Mouse (Mus musculus): ENCODE results near the gene Cgref1. TPM values are rescaled to one million over a fixed set of nuclear protein-coding genes. Genes with fewer than 3 reads are reported as not detected.

The Cgref1 gene
- polyA plus RNA-seq, 2 experiments: 4.2 to 5.4 TPM

GRCm38 (mm10) chr5:30919831-30920614, 25.4 kb downstream of the Cgref1 start:
- H3K9ac ChIP-seq (replicated peaks): no peak overlapping the region

GRCm38 (mm10) chr5:30918691-30919090, 26.7 kb downstream of the Cgref1 start:
- Histone ChIP-seq H3K9ac (replicated peaks) (no peak overlapping the region), H3K9me3 (ENCODE audit: control insufficient read depth, low read length) (no peaks in the 10 kb centered on the region), H3K36me3 (replicated peaks; ENCODE audit: control insufficient read depth, insufficient read depth, low read depth) (no peaks in the 10 kb centered on the region), H3K4me2 (ENCODE audit: low read depth) (no peak overlapping the region), H3K4me1 (replicated peaks; ENCODE audit: control insufficient read depth in 2 of 2, insufficient read depth in 2 of 2, low read length in 1 of 2) (peaks cover 21 to 45% of the 10 kb centered on the region in 2 experiments), H3K4me3 (ENCODE audit: insufficient read depth in 1 of 2, low read depth in 2 of 2, low read length in 2 of 2) (no peak overlapping the region), H3K27me3 (ENCODE audit: control insufficient read depth, insufficient read depth, low read length) (no peaks in the 10 kb centered on the region), H3K27ac (no peak overlapping the region)
- TF ChIP-seq CTCF (IDR thresholded peaks at IDR 0.05; ENCODE audit: low read depth) (no peak), EP300 (IDR thresholded peaks at IDR 0.05; ENCODE audit: low read depth) (no peak)
- no peak for DNase-seq (ENCODE audit: low read depth in 3 of 3, low spot score in 3 of 3)
- WGBS (ENCODE audit: insufficient replicate concordance): 75% methylated on average over 8 of the region's 8 CpGs
- no peak for ATAC-seq (ENCODE audit: insufficient read depth)

More at GRCm38 (mm10) chr5:30919831-30920614, 25.4 kb downstream of the Cgref1 start:
- 73% methylated on average over 11 of the region's 11 CpGs for WGBS (ENCODE audit: insufficient replicate concordance)
- H3K27me3 ChIP-seq (ENCODE audit: control insufficient read depth, insufficient read depth, low read length): no peaks in the 10 kb centered on the region
- no peaks in the 10 kb centered on the region for H3K9me3 ChIP-seq (ENCODE audit: control insufficient read depth, low read length)
- H3K4me3 ChIP-seq (ENCODE audit: insufficient read depth in 1 of 2, low read depth in 2 of 2, low read length in 2 of 2): no peak overlapping the region
- no peak for ATAC-seq (ENCODE audit: insufficient read depth)
- no peaks in the 10 kb centered on the region for H3K36me3 ChIP-seq (replicated peaks; ENCODE audit: control insufficient read depth, insufficient read depth, low read depth)
- peaks cover 16 to 37% of the 10 kb centered on the region in 2 experiments for H3K4me1 ChIP-seq (replicated peaks; ENCODE audit: control insufficient read depth in 2 of 2, insufficient read depth in 2 of 2, low read length in 1 of 2)
- DNase-seq (ENCODE audit: low read depth in 3 of 3, low spot score in 3 of 3): no peak
- no peak overlapping the region for H3K4me2 ChIP-seq (ENCODE audit: low read depth)
- TF ChIP-seq CTCF (IDR thresholded peaks at IDR 0.05; ENCODE audit: low read depth): no peak
- no peak for TF ChIP-seq EP300 (IDR thresholded peaks at IDR 0.05; ENCODE audit: low read depth)
- no peak overlapping the region for H3K27ac ChIP-seq

GRCm38 (mm10) chr5:30917891-30918670, 27.3 kb downstream of the Cgref1 start:
- Histone ChIP-seq H3K4me3 (ENCODE audit: insufficient read depth in 1 of 2, low read depth in 2 of 2, low read length in 2 of 2) (no peak overlapping the region), H3K36me3 (replicated peaks; ENCODE audit: control insufficient read depth, insufficient read depth, low read depth) (no peaks in the 10 kb centered on the region), H3K4me2 (ENCODE audit: low read depth) (no peak overlapping the region), H3K9me3 (ENCODE audit: control insufficient read depth, low read length) (no peaks in the 10 kb centered on the region), H3K27ac (no peak overlapping the region), H3K4me1 (replicated peaks; ENCODE audit: control insufficient read depth in 2 of 2, insufficient read depth in 2 of 2, low read length in 1 of 2) (peaks cover 21 to 44% of the 10 kb centered on the region in 2 experiments), H3K9ac (replicated peaks) (no peak overlapping the region), H3K27me3 (ENCODE audit: control insufficient read depth, insufficient read depth, low read length) (no peaks in the 10 kb centered on the region)
- no peak for ATAC-seq (ENCODE audit: insufficient read depth)
- TF ChIP-seq EP300 (IDR thresholded peaks at IDR 0.05; ENCODE audit: low read depth) (no peak), CTCF (IDR thresholded peaks at IDR 0.05; ENCODE audit: low read depth) (no peak)
- no peak for DNase-seq (ENCODE audit: low read depth in 3 of 3, low spot score in 3 of 3)
- WGBS (ENCODE audit: insufficient replicate concordance): 79% methylated on average over 31 of the region's 31 CpGs

GRCm38 (mm10) chr5:30917348-30917747, 28.0 kb downstream of the Cgref1 start:
- no peak for DNase-seq (ENCODE audit: low read depth in 3 of 3, low spot score in 3 of 3)
- Histone ChIP-seq H3K9ac (replicated peaks) (no peak overlapping the region), H3K4me2 (ENCODE audit: low read depth) (no peak overlapping the region), H3K4me1 (replicated peaks; ENCODE audit: control insufficient read depth in 2 of 2, insufficient read depth in 2 of 2, low read length in 1 of 2) (peaks cover 15 to 44% of the 10 kb centered on the region in 2 experiments), H3K27ac (no peak overlapping the region), H3K9me3 (ENCODE audit: control insufficient read depth, low read length) (no peaks in the 10 kb centered on the region), H3K4me3 (ENCODE audit: insufficient read depth in 1 of 2, low read depth in 2 of 2, low read length in 2 of 2) (no peak overlapping the region), H3K27me3 (ENCODE audit: control insufficient read depth, insufficient read depth, low read length) (no peaks in the 10 kb centered on the region), H3K36me3 (replicated peaks; ENCODE audit: control insufficient read depth, insufficient read depth, low read depth) (no peaks in the 10 kb centered on the region)
- TF ChIP-seq CTCF (IDR thresholded peaks at IDR 0.05; ENCODE audit: low read depth) (no peak), EP300 (IDR thresholded peaks at IDR 0.05; ENCODE audit: low read depth) (no peak)
- ATAC-seq (ENCODE audit: insufficient read depth): no peak
- WGBS (ENCODE audit: insufficient replicate concordance): 78% methylated on average over 11 of the region's 11 CpGs

- H3K27ac ChIP-seq: no peak overlapping the region
- 75% methylated on average over 9 of the region's 9 CpGs for WGBS (ENCODE audit: insufficient replicate concordance)
- no peak for TF ChIP-seq EP300 (IDR thresholded peaks at IDR 0.05; ENCODE audit: low read depth)
- TF ChIP-seq CTCF (IDR thresholded peaks at IDR 0.05; ENCODE audit: low read depth): no peak
Measured at GRCm38 (mm10) chr5:30916841-30917240, 28.6 kb downstream of the Cgref1 start.

More at GRCm38 (mm10) chr5:30916841-30917240, 28.6 kb downstream of the Cgref1 start:
- Histone ChIP-seq H3K4me3 (ENCODE audit: insufficient read depth in 1 of 2, low read depth in 2 of 2, low read length in 2 of 2) (no peak overlapping the region), H3K27me3 (ENCODE audit: control insufficient read depth, insufficient read depth, low read length) (no peaks in the 10 kb centered on the region), H3K9me3 (ENCODE audit: control insufficient read depth, low read length) (no peaks in the 10 kb centered on the region), H3K4me2 (ENCODE audit: low read depth) (no peak overlapping the region), H3K36me3 (replicated peaks; ENCODE audit: control insufficient read depth, insufficient read depth, low read depth) (no peaks in the 10 kb centered on the region), H3K9ac (replicated peaks) (no peak overlapping the region), H3K4me1 (replicated peaks; ENCODE audit: control insufficient read depth in 2 of 2, insufficient read depth in 2 of 2, low read length in 1 of 2) (peaks cover 12 to 44% of the 10 kb centered on the region in 2 experiments)
- no peak for DNase-seq (ENCODE audit: low read depth in 3 of 3, low spot score in 3 of 3)
- ATAC-seq (ENCODE audit: insufficient read depth): no peak
